Mouse (Mus musculus) CH12.LX (cell line): ENCODE data around the gene Ltbp2. TPM values are rescaled to one million over a fixed set of nuclear protein-coding genes. Genes with fewer than 3 reads are reported as not detected.

Experiments used
- DNase-seq: peaks from one replicate; pipeline ENCODE4 v3.0.0-alpha.2; 2013; ENCODE audit errors: extremely low read depth
- H3K27ac ChIP-seq: 2 replicates; pipeline ENCODE4 v1.5.1; 2012; ENCODE audit warnings: low read depth, mild to moderate bottlenecking, control low read depth, moderate library complexity; ENCODE audit not compliant: insufficient read depth
- H3K27me3 ChIP-seq: replicated peaks from 2 replicates; pipeline ENCODE3; 2012; ENCODE audit warnings: inconsistent platforms
- H3K36me3 ChIP-seq, 2 experiments: replicated peaks in 1 of 2; 2 replicates each; pipeline versions ENCODE3 to v1.6.1; 2012; ENCODE audit warnings: inconsistent platforms in 1 of 2, low read length in 1 of 2, mild to moderate bottlenecking in 1 of 2, mixed read lengths in 1 of 2, moderate library complexity in 1 of 2; ENCODE audit not compliant: control insufficient read depth in 1 of 2, insufficient read depth in 1 of 2
- H3K4me1 ChIP-seq, 2 experiments: 2 replicates each; pipeline ENCODE4 v1.6.1; 2012; ENCODE audit warnings: inconsistent platforms in 1 of 2, moderate library complexity in 1 of 2; ENCODE audit not compliant: insufficient read depth in 2 of 2, control insufficient read depth in 1 of 2
- H3K4me2 ChIP-seq: 2 replicates; pipeline ENCODE4 v1.6.1; 2012; ENCODE audit warnings: low read depth, mild to moderate bottlenecking, control low read depth; ENCODE audit not compliant: poor library complexity, insufficient read depth, severe bottlenecking
- H3K4me3 ChIP-seq, 3 experiments: fragments of 150-350 bp in 1 of 3; sonication (generic) in 1 of 3; replicated peaks in 1 of 3; 2 replicates each; pipeline versions ENCODE3 to v1.5.1; 2011 to 2012; ENCODE audit warnings: low read depth in 2 of 3, low read length in 2 of 3, mild to moderate bottlenecking in 2 of 3, moderate library complexity in 2 of 3, control low read depth in 1 of 3, improper control_type of control experiment in 1 of 3, inconsistent platforms in 1 of 3, mixed read lengths in 1 of 3; ENCODE audit not compliant: poor library complexity in 1 of 3
- H3K79me2 ChIP-seq: replicated peaks from 2 replicates; pipeline ENCODE4 v1.6.1; 2012; ENCODE audit warnings: mild to moderate bottlenecking, moderate library complexity; ENCODE audit not compliant: control insufficient read depth, poor library complexity, insufficient read depth, severe bottlenecking; ENCODE audit errors: extremely low read depth
- H3K9ac ChIP-seq: 2 replicates; pipeline ENCODE4 v1.6.1; 2012; ENCODE audit warnings: low read depth, mild to moderate bottlenecking, control low read depth, moderate library complexity; ENCODE audit not compliant: insufficient read depth
- H3K9me3 ChIP-seq: replicated peaks from 2 replicates; pipeline ENCODE3; 2012; ENCODE audit warnings: low read length, inconsistent platforms, mixed read lengths
- BHLHE40 ChIP-seq: IDR thresholded peaks from 2 replicates; pipeline ENCODE4 v1.6.1; 2011; ENCODE audit warnings: mild to moderate bottlenecking, low read depth, low read length, improper control_type of control experiment
- CHD1 ChIP-seq: IDR thresholded peaks from 2 replicates; pipeline ENCODE4 v1.6.1; 2012; ENCODE audit warnings: low read depth, low read length, improper control_type of control experiment, inconsistent platforms
- CTCF ChIP-seq, 2 experiments: IDR thresholded peaks in 1 of 2; conservative IDR thresholded peaks in 1 of 2; 2 replicates each; pipeline ENCODE4 v1.5.1; 2011 to 2012; ENCODE audit warnings: low read depth in 2 of 2, low read length in 2 of 2, improper control_type of control experiment in 1 of 2, inconsistent platforms in 1 of 2, mild to moderate bottlenecking in 1 of 2, moderate library complexity in 1 of 2
- ETS1 ChIP-seq: conservative IDR thresholded peaks from 2 replicates; pipeline ENCODE4 v1.6.1; 2012; ENCODE audit warnings: low read depth, mild to moderate bottlenecking, inconsistent platforms, low read length, improper control_type of control experiment, moderate library complexity
- GABPA ChIP-seq: IDR thresholded peaks from 2 replicates; pipeline ENCODE4 v1.6.1; 2012; ENCODE audit warnings: low read depth, low read length, improper control_type of control experiment, inconsistent platforms; ENCODE audit not compliant: insufficient replicate concordance
- HCFC1 ChIP-seq: IDR thresholded peaks from 2 replicates; pipeline ENCODE4 v1.6.1; 2012; ENCODE audit warnings: low read depth, mild to moderate bottlenecking, inconsistent platforms, low read length, improper control_type of control experiment
- JUN ChIP-seq: IDR thresholded peaks from 2 replicates; pipeline ENCODE4 v1.6.1; 2011; ENCODE audit warnings: low read depth, mild to moderate bottlenecking, low read length, improper control_type of control experiment, moderate library complexity; ENCODE audit not compliant: insufficient read depth
- JUND ChIP-seq: conservative IDR thresholded peaks from 2 replicates; pipeline ENCODE4 v1.6.1; 2011; ENCODE audit warnings: low read depth, low read length, improper control_type of control experiment
- KAT2A ChIP-seq: IDR thresholded peaks from 2 replicates; pipeline ENCODE4 v1.6.1; 2012; ENCODE audit warnings: low read length, improper control_type of control experiment, inconsistent platforms; ENCODE audit not compliant: insufficient replicate concordance
- MAFK ChIP-seq: IDR thresholded peaks from 2 replicates; pipeline ENCODE4 v1.6.1; 2011; ENCODE audit warnings: low read length, improper control_type of control experiment; ENCODE audit not compliant: insufficient replicate concordance
- MAZ ChIP-seq: IDR thresholded peaks from 2 replicates; pipeline ENCODE4 v1.6.1; 2012; ENCODE audit warnings: low read depth, mild to moderate bottlenecking, inconsistent platforms, low read length, improper control_type of control experiment, moderate library complexity
- MYC ChIP-seq: IDR thresholded peaks from 2 replicates; pipeline ENCODE4 v1.6.1; 2011; ENCODE audit warnings: low read depth, mild to moderate bottlenecking, improper control_type of control experiment, low read length
- NRF1 ChIP-seq: IDR thresholded peaks from 2 replicates; pipeline ENCODE4 v1.6.1; 2014; ENCODE audit warnings: low read depth, mild to moderate bottlenecking, inconsistent platforms, low read length, improper control_type of control experiment, moderate library complexity
- POLR2A ChIP-seq: IDR thresholded peaks from 2 replicates; pipeline ENCODE4 v1.6.1; 2011; ENCODE audit warnings: low read depth, mild to moderate bottlenecking, improper control_type of control experiment, low read length
- RAD21 ChIP-seq: IDR thresholded peaks from 2 replicates; pipeline ENCODE4 v1.6.1; 2011; ENCODE audit warnings: low read depth, mild to moderate bottlenecking, low read length, improper control_type of control experiment, moderate library complexity
- RCOR1 ChIP-seq: conservative IDR thresholded peaks from 2 replicates; pipeline ENCODE4 v1.6.1; 2012; ENCODE audit warnings: low read depth, mild to moderate bottlenecking, inconsistent platforms, low read length, improper control_type of control experiment
- SIN3A ChIP-seq: IDR thresholded peaks from 2 replicates; pipeline ENCODE4 v1.6.1; 2012; ENCODE audit warnings: low read length, improper control_type of control experiment, inconsistent platforms
- TCF12 ChIP-seq: IDR thresholded peaks from 2 replicates; pipeline ENCODE4 v1.6.1; 2014; ENCODE audit warnings: low read depth, mild to moderate bottlenecking, inconsistent platforms, low read length, improper control_type of control experiment
- UBTF ChIP-seq: IDR thresholded peaks from 2 replicates; pipeline ENCODE4 v1.6.1; 2012; ENCODE audit warnings: low read depth, mild to moderate bottlenecking, inconsistent platforms, low read length, improper control_type of control experiment, moderate library complexity
- ZC3H11A ChIP-seq: IDR thresholded peaks from 2 replicates; pipeline ENCODE4 v1.6.1; 2012; ENCODE audit warnings: low read depth, mild to moderate bottlenecking, inconsistent platforms, low read length, improper control_type of control experiment
- dilution Hi-C: fragments of 300-500 bp; cut with MboI; formaldehyde crosslinking; loops from 2 replicates; pipeline ENCODE4 v1.14.3; 2020; ENCODE audit warnings: low sequenced_read_pairs; ENCODE audit not compliant: extremely low pct_unique_long_range_greater_than_20kb, extremely low pct_ligation_motif_present
- in situ Hi-C: fragments of 300-500 bp; cut with MboI; formaldehyde crosslinking; loops from 3 replicates; pipeline ENCODE4 v1.14.3; 2019; ENCODE audit warnings: low sequenced_read_pairs, low pct_ligation_motif_present, low pct_unique_long_range_greater_than_20kb, mixed read lengths
- polyA plus RNA-seq: library from polyadenylated mRNA; unstranded; fragments of >175 nt; gene quantifications from 2 replicates; pipeline ENCODE4 v1.2.1, GENCODE M21; 2012; ENCODE audit warnings: low read depth; ENCODE audit not compliant: insufficient read length
- total RNA-seq, 2 experiments: library from RNA; depleted of rRNA; stranded (reverse); fragments of 300-350 nt in 1 of 2; fragments of >200 nt in 1 of 2; gene quantifications; 2 replicates each; pipeline ENCODE4 v1.2.3; 2012 to 2014

Ltbp2 gene
- total and polyA plus RNA-seq, 3 experiments: 0.25 to 0.97 TPM; not detected in 1

GRCm38 (mm10) chr12:84784604-84785381 is 91.5 kb downstream of the Ltbp2 start (continued):
- peak; percentile 13; the same call in 1 of the 2 replicates for TF ChIP-seq HCFC1

GRCm38 (mm10) chr12:84776229-84776628 is 100.1 kb downstream of the Ltbp2 start:
- no peak overlapping the region for H3K27ac ChIP-seq
- dilution Hi-C loops: no loop called here
- H3K4me1 ChIP-seq: peaks cover 3 to 20% of the 10 kb centered on the region in 2 experiments; a peak in 3 of 4 replicates
- H3K36me3 ChIP-seq: peaks cover 0 to 16% of the 10 kb centered on the region in 2 experiments
- no peaks in the 10 kb centered on the region for H3K27me3 ChIP-seq
- H3K9ac ChIP-seq: no peak overlapping the region
- no peaks in the 10 kb centered on the region for H3K9me3 ChIP-seq
- 0 out of 2 replicates have a peak, but pooled peaks cover 3% of the 10 kb centered on the region for H3K79me2 ChIP-seq
- H3K4me2 ChIP-seq: no peak overlapping the region
- H3K4me3 ChIP-seq: no peak overlapping the region
- TF ChIP-seq KAT2A (no peak), CHD1 (no peak), ETS1 (no peak), MAZ (no peak), RCOR1 (no peak), RAD21 (no peak), JUND (no peak), SIN3A (no peak)
- TF ChIP-seq, all 38 proteins: peak for 0
- in situ Hi-C loops: no loop called here
- no peak for DNase-seq

GRCm38 (mm10) chr12:84774376-84774775 is 102.0 kb downstream of the Ltbp2 start:
- no peaks in the 10 kb centered on the region for H3K27me3 ChIP-seq
- H3K4me3 ChIP-seq: no peak overlapping the region
- H3K4me2 ChIP-seq: no peak overlapping the region
- no peak overlapping the region; the same call in 1 of the 2 replicates for H3K9ac ChIP-seq
- peaks cover 0 to 29% of the 10 kb centered on the region in 2 experiments for H3K36me3 ChIP-seq
- no peak overlapping the region for H3K27ac ChIP-seq
- 0 out of 2 replicates have a peak, but pooled peaks cover 3% of the 10 kb centered on the region for H3K79me2 ChIP-seq
- TF ChIP-seq RAD21: no peak
- TF ChIP-seq SIN3A: no peak
- no peak for TF ChIP-seq POLR2A
- no peak for TF ChIP-seq CTCF (conservative IDR thresholded peaks at IDR 0.05 in 1 of 2, IDR thresholded peaks at IDR 0.05 in 1 of 2; ENCODE audit: low read depth in 2 of 2, low read length in 2 of 2)
- TF ChIP-seq UBTF: no peak
- TF ChIP-seq MAFK: no peak
- TF ChIP-seq NRF1: no peak
- TF ChIP-seq GABPA: no peak
- TF ChIP-seq MYC: no peak
- no peak for TF ChIP-seq RCOR1
- TF ChIP-seq MAZ: no peak
- no peak for TF ChIP-seq TCF12
- TF ChIP-seq ZC3H11A: no peak
- TF ChIP-seq JUN: no peak
- TF ChIP-seq BHLHE40: no peak
- no peak for TF ChIP-seq JUND
- DNase-seq: no peak
- H3K9me3 ChIP-seq: no peaks in the 10 kb centered on the region
- in situ Hi-C loops (no loop called here), dilution Hi-C loops (no loop called here)
- peaks cover 7 to 32% of the 10 kb centered on the region in 2 experiments; a peak in 3 of 4 replicates for H3K4me1 ChIP-seq
